Mouse (Mus musculus) thymus, adult 18-20 months (tissue): ENCODE measurements at regions not wholly inside any gene's neighbourhood (a gene's known extent, or its start where the extent isn't known, plus 50 kb on each side); places are given as distances from the start of the nearest gene placed in this dataset.
A peak's percentile ranks its signal among the peaks of the same experiment; 100 is the strongest.

Experiments
- DNase-seq, 2 experiments: peaks; one replicate each; pipeline ENCODE4 v3.0.0; 2022; ENCODE audit warnings: mixed read lengths in 2 of 2

- DNase-seq: no peak
These were observed 360.0 kb upstream of the Meox2 start for GRCm38 (mm10) chr12:36748345-36748744.

GRCm38 (mm10) chr12:36765315-36766058 is 342.9 kb upstream of the Meox2 start:
- DNase-seq: no peak

GRCm38 (mm10) chr12:36766167-36766566 is 342.2 kb upstream of the Meox2 start:
- no peak for DNase-seq

GRCm38 (mm10) chr12:36780761-36781160 is 327.6 kb upstream of the Meox2 start:
- no peak for DNase-seq

GRCm38 (mm10) chr12:36790866-36791265 is 317.5 kb upstream of the Meox2 start:
- DNase-seq: no peak

- DNase-seq: no peak
These were observed 316.9 kb upstream of the Meox2 start for GRCm38 (mm10) chr12:36791430-36791829.

- DNase-seq: no peak
These were observed 316.1 kb upstream of the Meox2 start for GRCm38 (mm10) chr12:36792205-36792604.

GRCm38 (mm10) chr12:36793799-36794198 is 314.5 kb upstream of the Meox2 start:
- DNase-seq: no peak

GRCm38 (mm10) chr12:36796201-36796600 is 312.1 kb upstream of the Meox2 start:
- no peak for DNase-seq

GRCm38 (mm10) chr12:36817938-36818337 is 290.4 kb upstream of the Meox2 start:
- DNase-seq: no peak

GRCm38 (mm10) chr12:36818852-36819251 is 289.5 kb upstream of the Meox2 start:
- no peak for DNase-seq

- no peak for DNase-seq
These were observed 281.6 kb upstream of the Meox2 start for GRCm38 (mm10) chr12:36826766-36827165.

GRCm38 (mm10) chr12:36831307-36831997 is 276.9 kb upstream of the Meox2 start:
- no peak for DNase-seq

GRCm38 (mm10) chr12:36842957-36843356 is 265.4 kb upstream of the Meox2 start:
- no peak for DNase-seq

- DNase-seq: no peak
These were observed 263.2 kb upstream of the Meox2 start for GRCm38 (mm10) chr12:36845130-36845529.

GRCm38 (mm10) chr12:36849086-36849485 is 259.3 kb upstream of the Meox2 start:
- DNase-seq: no peak

GRCm38 (mm10) chr12:36863113-36863512 is 245.2 kb upstream of the Meox2 start:
- DNase-seq: no peak

GRCm38 (mm10) chr12:36880724-36881123 is 227.6 kb upstream of the Meox2 start:
- DNase-seq: no peak

GRCm38 (mm10) chr12:36913364-36913763 is 195.0 kb upstream of the Meox2 start:
- DNase-seq: no peak

GRCm38 (mm10) chr12:36917576-36918106 is 190.7 kb upstream of the Meox2 start:
- DNase-seq: no peak

GRCm38 (mm10) chr12:36918294-36918876 is 190.0 kb upstream of the Meox2 start:
- no peak for DNase-seq

- DNase-seq: no peak
These were observed 184.8 kb upstream of the Meox2 start for GRCm38 (mm10) chr12:36923558-36923957.

GRCm38 (mm10) chr12:36926225-36926624 is 182.1 kb upstream of the Meox2 start:
- no peak for DNase-seq

- peak; percentile 14 to 43 for DNase-seq
These were observed 175.2 kb upstream of the Meox2 start for GRCm38 (mm10) chr12:36933118-36933610.
